Mouse (Mus musculus) neural tube, embryonic 13.5 days (tissue): ENCODE data around the gene Adgrd1. TPM values are rescaled to one million over a fixed set of nuclear protein-coding genes. Genes with fewer than 3 reads are reported as not detected.
"Not testable (repeated sequence)": the region's sequence is repeated elsewhere in the genome, so short reads cannot be mapped to it uniquely, and the experiment has no call there.

Source experiments
- ATAC-seq: fragments of 200-750 bp; cut with Nextera tagmentation; 2 replicates; pipeline ENCODE4 v1.8.0; 2017; ENCODE audit warnings: low read depth, mild to moderate bottlenecking, moderate TSS enrichment, moderate library complexity
- H3K27ac ChIP-seq: fragments of 300-500 bp; sonication (generic); replicated peaks from 2 replicates; pipeline ENCODE4 v1.5.1; 2015; ENCODE audit warnings: moderate library complexity, mild to moderate bottlenecking, inconsistent platforms
- H3K27me3 ChIP-seq: fragments of 300-500 bp; sonication (generic); 2 replicates; pipeline ENCODE4 v1.6.1; 2015; ENCODE audit warnings: mild to moderate bottlenecking, inconsistent platforms
- H3K36me3 ChIP-seq: fragments of 300-500 bp; sonication (generic); 2 replicates; pipeline ENCODE4 v1.6.1; 2015; ENCODE audit warnings: mild to moderate bottlenecking, inconsistent platforms
- H3K4me1 ChIP-seq: fragments of 300-500 bp; sonication (generic); replicated peaks from 2 replicates; pipeline ENCODE4 v1.6.1; 2015; ENCODE audit warnings: inconsistent platforms
- H3K4me2 ChIP-seq: fragments of 300-500 bp; sonication (generic); 2 replicates; pipeline ENCODE4 v1.6.1; 2015; ENCODE audit warnings: inconsistent platforms, mild to moderate bottlenecking, moderate library complexity
- H3K4me3 ChIP-seq: fragments of 300-500 bp; sonication (generic); 2 replicates; pipeline ENCODE4 v1.5.1; 2015; ENCODE audit warnings: mild to moderate bottlenecking, inconsistent platforms
- H3K9ac ChIP-seq: fragments of 300-500 bp; sonication (generic); 2 replicates; pipeline ENCODE4 v1.6.1; 2015; ENCODE audit warnings: moderate library complexity, mild to moderate bottlenecking, inconsistent platforms
- H3K9me3 ChIP-seq: fragments of 300-500 bp; sonication (generic); 2 replicates; pipeline ENCODE4 v1.6.1; 2016; ENCODE audit warnings: inconsistent platforms
- WGBS: fragments of 180-500 bp; shearing (Covaris S2); methylation state at CpG from one replicate; pipeline ENCODE4 v1.1.7; 2015; 5-methylcytosine and 5-hydroxymethylcytosine counted together
- polyA plus RNA-seq: library from polyadenylated mRNA; unstranded; fragments of >200 nt; fragmentation: Nextera tagmentation; extraction: Ambion mirVana; gene quantifications from 2 replicates; pipeline ENCODE4 v1.2.1, GENCODE M21; 2015

Gene Adgrd1
- polyA plus RNA-seq, 1 experiment from 2014 or later: 0.38 TPM

DNA sequence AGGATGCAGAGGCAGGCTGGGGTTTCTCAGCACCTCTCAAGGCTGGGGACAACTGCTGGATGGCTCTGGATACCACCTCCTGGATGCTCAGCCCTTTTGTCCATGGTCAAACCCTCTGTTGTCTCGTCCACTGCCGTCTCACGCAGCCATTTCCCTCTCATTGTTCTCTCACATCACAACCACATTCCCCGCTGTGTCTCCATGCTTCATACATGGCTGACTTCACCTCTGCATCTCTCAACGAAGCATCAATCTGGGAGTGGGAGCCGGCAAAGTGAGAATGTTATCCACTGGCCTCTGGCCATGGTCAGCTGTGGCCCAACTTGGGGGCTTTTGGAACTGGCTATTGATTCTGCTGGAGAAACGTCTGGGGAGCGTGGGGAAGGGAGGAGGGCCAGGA lies 15.2 kb downstream of the Adgrd1 start:
- H3K27me3 ChIP-seq: no peaks in the 10 kb centered on the region
- no peak overlapping the region for H3K27ac ChIP-seq
- H3K9ac ChIP-seq: no peak overlapping the region
- ATAC-seq: no peak
- no peak overlapping the region for H3K4me2 ChIP-seq
- no peaks in the 10 kb centered on the region for H3K4me1 ChIP-seq
- no peaks in the 10 kb centered on the region for H3K36me3 ChIP-seq
- H3K4me3 ChIP-seq: no peak overlapping the region
- H3K9me3 ChIP-seq: no peaks in the 10 kb centered on the region
- WGBS: 48% methylated on average over 8 of the region's 8 CpGs

DNA sequence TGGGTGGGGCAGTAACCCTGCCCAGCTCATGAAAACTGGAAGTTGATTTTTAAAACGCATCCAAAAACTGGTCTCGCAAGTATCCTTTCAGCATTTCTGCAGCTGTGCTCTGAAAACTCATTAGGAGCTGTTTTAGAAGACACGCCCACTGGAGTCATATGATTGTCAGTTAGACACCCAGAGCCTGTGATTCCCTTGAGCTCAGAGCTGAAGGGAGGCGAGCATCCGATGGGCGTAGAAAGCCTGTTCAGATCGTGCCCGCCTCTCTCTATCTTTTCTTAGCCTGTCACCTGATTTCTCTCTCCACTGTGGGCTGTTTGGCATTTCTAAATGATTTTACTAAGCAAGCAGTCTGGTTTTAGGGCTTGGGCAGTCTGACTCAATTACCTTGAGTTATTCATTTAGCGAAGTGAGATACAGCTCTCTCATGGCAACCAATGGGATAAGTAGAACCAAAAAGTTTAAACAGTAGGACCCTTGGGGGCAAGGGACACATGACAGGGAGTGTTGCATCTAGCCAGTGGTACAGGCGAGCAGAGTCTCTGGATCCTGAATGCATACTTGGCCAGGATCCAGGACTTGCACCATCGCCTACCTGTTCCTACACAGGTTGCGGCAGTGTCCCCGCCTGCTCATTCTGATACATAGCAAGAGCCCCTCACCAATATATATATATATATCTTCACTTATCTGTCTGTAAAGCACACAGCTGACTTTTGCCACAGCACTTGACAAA lies 17.4 kb downstream of the Adgrd1 start:
- Histone ChIP-seq H3K27me3 (no peaks in the 10 kb centered on the region), H3K4me1 (0 out of 2 replicates have a peak, but pooled peaks cover 2% of the 10 kb centered on the region), H3K4me3 (no peak overlapping the region), H3K4me2 (no peak overlapping the region), H3K36me3 (no peaks in the 10 kb centered on the region), H3K9me3 (no peaks in the 10 kb centered on the region), H3K27ac (no peak overlapping the region), H3K9ac (no peak overlapping the region)
- no peak for ATAC-seq
- 82% methylated on average over 13 of the region's 13 CpGs for WGBS

DNA sequence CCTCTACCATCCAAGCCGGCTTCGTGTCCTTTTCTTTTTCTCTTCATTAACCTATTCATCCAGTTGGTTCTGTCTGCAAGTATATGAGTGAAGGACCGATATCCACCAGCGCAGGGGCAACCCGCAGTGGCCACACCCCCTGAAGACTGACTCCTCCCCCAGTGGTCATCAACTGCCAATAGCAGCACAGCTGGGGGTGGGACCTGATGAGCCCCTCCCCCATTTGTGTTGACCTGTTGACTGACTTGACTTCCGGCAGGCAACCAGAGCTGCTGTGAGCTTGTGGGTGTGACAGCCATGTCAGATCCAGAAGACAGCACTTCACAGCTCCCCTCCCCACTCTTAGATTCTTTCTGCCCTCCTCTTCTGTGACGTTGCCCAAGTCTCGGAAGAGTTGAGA lies 19.7 kb downstream of the Adgrd1 start:
- Histone ChIP-seq H3K9ac (no peak overlapping the region), H3K27me3 (no peaks in the 10 kb centered on the region), H3K36me3 (no peaks in the 10 kb centered on the region), H3K27ac (no peak overlapping the region), H3K4me1 (0 out of 2 replicates have a peak, but pooled peaks cover 2% of the 10 kb centered on the region), H3K4me3 (no peak overlapping the region), H3K4me2 (no peak overlapping the region), H3K9me3 (no peaks in the 10 kb centered on the region)
- no peak for ATAC-seq
- 82% methylated on average over 8 of the region's 8 CpGs for WGBS

DNA sequence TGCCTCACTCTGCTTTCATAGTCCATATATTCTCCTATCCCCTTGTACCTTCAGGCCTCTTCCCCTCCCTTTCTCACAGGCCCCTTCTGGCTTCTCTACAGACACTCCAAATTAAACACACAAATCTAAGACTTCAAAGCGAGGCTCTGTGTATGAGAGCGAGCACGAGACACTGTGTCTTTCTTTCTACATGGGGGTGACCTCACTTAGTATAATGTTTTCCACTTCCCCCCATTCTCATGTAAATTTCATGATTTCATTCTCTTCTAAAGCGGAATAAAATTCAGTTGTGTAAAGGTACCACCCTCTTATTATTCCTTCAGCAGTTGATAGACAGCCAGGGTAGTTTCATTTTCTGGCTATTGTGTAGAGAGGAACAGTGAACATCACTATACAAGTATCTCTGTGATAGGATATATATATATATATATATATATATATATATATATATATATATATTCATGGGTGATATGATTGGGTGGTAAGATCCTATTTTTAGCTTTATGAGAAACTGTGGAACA lies 21.1 kb downstream of the Adgrd1 start:
- no peaks in the 10 kb centered on the region for H3K27me3 ChIP-seq
- 0 out of 2 replicates have a peak, but pooled peaks cover 2% of the 10 kb centered on the region for H3K4me1 ChIP-seq
- no peak overlapping the region for H3K9ac ChIP-seq
- 61% methylated on average over 4 of the region's 4 CpGs for WGBS
- ATAC-seq: no peak
- no peaks in the 10 kb centered on the region for H3K36me3 ChIP-seq
- no peaks in the 10 kb centered on the region for H3K9me3 ChIP-seq
- no peak overlapping the region for H3K27ac ChIP-seq
- no peak overlapping the region for H3K4me3 ChIP-seq
- H3K4me2 ChIP-seq: no peak overlapping the region

DNA sequence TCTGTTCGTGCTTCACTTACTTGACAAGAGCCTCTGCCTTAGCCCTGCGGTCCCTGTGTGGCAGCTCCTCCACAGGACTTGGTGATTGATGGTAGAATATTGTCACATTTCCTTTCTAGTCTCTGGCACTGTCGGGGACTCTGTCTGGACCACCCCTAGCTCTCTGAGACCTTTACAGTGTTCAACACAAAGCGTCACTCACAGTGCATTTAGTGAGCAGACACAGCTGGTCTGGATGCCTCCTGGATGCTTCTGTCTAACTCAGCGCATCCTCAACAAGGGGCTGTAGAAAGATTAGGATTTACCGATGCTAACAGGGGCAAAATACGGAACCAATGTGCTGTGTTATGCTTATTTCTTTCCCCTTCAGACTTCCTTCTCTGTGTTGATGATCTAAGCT lies 22.0 kb downstream of the Adgrd1 start:
- Histone ChIP-seq H3K27me3 (no peaks in the 10 kb centered on the region), H3K36me3 (no peaks in the 10 kb centered on the region), H3K27ac (peak overlapping the region; percentile 24), H3K4me3 (no peak overlapping the region), H3K9me3 (no peaks in the 10 kb centered on the region), H3K4me2 (no peak overlapping the region), H3K9ac (no peak overlapping the region), H3K4me1 (0 out of 2 replicates have a peak, but pooled peaks cover 2% of the 10 kb centered on the region)
- ATAC-seq: no peak
- 42% methylated on average over 7 of the region's 7 CpGs for WGBS

DNA sequence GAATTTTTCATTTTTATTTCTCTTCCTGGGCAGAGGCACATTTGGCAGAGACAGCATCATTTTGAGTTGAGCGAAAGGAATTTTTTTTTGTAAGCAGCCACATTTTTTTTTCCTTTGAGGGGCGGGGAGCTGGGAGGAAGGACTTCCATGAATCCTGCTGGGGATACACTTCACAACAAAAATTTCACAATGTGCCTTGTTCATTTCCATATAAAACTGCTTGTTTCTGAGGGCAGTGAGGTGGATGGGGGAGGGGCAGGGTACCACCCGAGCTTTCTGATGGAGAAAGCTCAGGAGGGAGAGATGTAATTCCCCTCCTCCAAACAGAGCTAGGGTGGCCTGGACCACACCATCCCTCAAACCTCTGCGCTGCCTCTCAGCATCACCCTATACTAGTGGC lies 22.6 kb downstream of the Adgrd1 start:
- Histone ChIP-seq H3K36me3 (no peaks in the 10 kb centered on the region), H3K4me1 (peaks cover 2% of the 10 kb centered on the region; the same call in 1 of the 2 replicates), H3K9ac (no peak overlapping the region), H3K27ac (no peak overlapping the region; the same call in 1 of the 2 replicates), H3K4me3 (no peak overlapping the region), H3K27me3 (no peaks in the 10 kb centered on the region), H3K9me3 (no peaks in the 10 kb centered on the region), H3K4me2 (no peak overlapping the region)
- WGBS: 69% methylated on average over 4 of the region's 4 CpGs
- ATAC-seq: no peak

DNA sequence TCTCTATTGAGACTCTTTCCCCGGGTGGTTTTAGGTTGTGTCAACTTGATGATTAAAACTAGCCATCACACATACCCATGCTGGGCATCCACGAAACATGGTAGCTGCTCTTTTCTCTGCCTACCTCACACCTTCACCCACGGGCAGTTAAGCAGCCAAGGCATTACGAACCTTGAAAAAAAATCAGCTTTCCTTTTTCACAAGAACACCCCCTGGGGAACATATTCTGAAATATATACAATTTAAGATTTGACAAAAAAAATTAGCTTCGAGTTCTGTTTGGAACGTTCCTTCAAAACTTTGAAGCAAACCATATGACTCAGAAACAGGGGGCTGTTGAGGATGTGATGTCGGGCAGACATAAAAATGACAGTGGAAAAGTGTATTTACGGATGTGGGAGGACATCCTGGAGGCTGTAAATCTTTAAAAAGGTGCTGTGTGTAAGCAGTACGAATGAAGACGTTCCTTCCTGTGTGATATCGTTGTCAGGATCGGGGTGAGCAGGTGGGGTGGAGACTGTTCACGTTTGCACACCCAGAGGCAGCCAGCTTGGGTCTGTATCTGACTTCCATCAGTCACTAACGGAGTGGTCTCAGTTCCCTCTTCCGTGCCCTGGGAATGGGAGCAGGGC lies 25.2 kb downstream of the Adgrd1 start:
- no peak overlapping the region for H3K4me3 ChIP-seq
- no peak overlapping the region for H3K27ac ChIP-seq
- H3K9ac ChIP-seq: no peak overlapping the region
- H3K27me3 ChIP-seq: no peaks in the 10 kb centered on the region
- 85% methylated on average over 15 of the region's 15 CpGs for WGBS
- no peaks in the 10 kb centered on the region for H3K36me3 ChIP-seq
- no peaks in the 10 kb centered on the region for H3K9me3 ChIP-seq
- no peak for ATAC-seq
- H3K4me1 ChIP-seq: peaks cover 2% of the 10 kb centered on the region; the same call in 1 of the 2 replicates
- no peak overlapping the region for H3K4me2 ChIP-seq

DNA sequence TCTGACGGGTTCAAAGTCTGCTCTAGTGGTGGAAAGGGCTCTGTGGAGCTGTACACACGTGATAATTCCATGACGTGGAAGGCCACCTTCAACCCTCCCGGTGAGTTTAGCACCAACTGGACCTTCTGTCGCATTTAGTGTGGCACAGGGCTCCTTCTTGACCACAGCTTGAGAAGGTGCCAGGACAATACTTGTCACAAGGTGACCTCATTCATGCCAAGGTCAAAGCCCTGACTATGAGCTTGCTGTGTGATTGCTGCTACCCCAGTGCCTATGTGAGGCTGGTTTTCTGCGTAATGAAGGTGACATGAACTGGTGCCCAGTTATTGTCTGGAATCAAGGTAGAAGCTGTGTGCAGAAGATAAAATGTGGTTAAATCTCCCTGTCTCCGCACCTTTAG lies 25.9 kb downstream of the Adgrd1 start:
- Histone ChIP-seq H3K4me2 (no peak overlapping the region), H3K9ac (no peak overlapping the region), H3K4me3 (no peak overlapping the region), H3K27me3 (no peaks in the 10 kb centered on the region), H3K9me3 (no peaks in the 10 kb centered on the region), H3K27ac (no peak overlapping the region), H3K4me1 (peaks cover 2% of the 10 kb centered on the region; the same call in 1 of the 2 replicates), H3K36me3 (no peaks in the 10 kb centered on the region)
- ATAC-seq: no peak
- 90% methylated on average over 7 of the region's 7 CpGs for WGBS

DNA sequence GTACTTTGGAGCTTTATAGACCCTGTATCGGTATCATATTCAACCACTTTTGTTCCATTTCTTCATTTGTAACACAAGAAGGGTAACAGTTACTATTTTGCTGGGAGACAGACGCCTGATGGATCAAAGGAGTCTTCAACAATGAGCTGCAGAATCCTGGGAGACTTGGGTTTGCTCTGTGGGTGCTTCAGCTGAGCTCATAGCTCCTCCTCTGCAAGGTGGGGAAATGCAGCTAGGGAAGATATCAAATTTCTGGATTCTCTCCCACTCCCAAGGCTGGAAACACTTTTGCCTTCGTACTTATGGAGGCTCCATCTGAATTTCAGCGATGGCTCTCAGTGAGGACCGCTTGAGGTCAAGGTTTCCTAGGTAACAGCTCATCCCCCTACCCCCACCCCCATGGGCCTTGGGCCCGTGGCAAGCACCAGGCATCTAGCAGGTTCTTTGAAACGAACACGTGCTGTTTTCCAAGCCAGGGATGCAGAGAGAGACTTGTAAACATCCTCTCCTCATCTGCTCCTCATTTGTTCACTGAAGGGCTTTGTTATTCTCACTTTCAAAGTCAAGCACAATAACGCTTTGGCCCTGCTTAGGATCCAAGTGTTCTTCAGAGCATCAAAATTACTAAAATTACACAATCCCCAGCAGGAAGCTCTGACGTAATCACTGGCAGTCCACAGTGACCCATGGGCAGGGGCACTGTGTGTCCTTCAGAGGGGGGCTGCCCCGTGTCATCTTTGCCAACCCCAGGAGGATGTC lies 27.7 kb downstream of the Adgrd1 start:
- Histone ChIP-seq H3K4me3 (no peak overlapping the region), H3K9ac (no peak overlapping the region), H3K4me1 (no peaks in the 10 kb centered on the region; the same call in 1 of the 2 replicates), H3K9me3 (peaks cover 5% of the 10 kb centered on the region), H3K4me2 (no peak overlapping the region), H3K27ac (no peak overlapping the region), H3K36me3 (no peaks in the 10 kb centered on the region), H3K27me3 (no peaks in the 10 kb centered on the region)
- ATAC-seq: no peak
- WGBS: 43% methylated on average over 11 of the region's 11 CpGs

DNA sequence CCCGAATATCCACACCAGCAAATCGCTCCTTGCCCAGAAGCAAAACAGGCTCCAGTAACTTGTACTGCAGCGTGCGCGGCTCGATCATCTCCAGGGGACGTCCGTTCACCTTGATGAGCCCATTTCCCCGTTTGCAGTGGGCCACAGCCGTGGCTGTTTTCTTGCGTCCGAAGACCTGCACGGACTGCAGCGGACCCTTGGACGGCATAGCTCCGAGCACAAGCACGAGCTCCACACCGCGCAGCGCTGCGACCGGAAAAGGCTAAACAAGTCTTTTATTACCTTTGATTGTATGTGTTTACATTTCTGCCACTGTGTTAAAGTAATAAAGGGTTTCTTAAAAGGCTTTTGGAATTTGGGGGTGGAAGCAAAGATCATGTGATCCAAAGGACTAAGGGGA lies 31.8 kb downstream of the Adgrd1 start:
- WGBS: 96% methylated on average over 22 of the region's 22 CpGs

DNA sequence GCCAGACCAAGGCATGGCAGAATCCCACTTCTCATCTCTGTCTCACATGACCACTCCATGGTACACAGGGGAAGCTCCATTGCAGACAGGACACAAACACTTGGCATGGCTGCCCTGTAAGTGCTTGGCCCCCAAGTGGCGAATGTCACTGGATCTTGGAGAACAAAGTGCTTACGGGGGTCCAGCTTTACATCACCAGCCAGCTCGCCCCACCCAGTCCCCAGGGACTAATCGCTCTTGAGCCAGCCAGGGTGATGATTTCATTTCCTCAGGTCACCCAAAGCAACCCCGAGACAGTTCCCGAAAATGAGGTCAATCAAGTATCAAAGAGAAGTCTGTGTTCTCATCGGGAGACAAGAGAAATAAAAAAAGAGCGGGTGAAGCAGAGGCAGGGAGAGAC lies 33.8 kb downstream of the Adgrd1 start:
- no peaks in the 10 kb centered on the region for H3K36me3 ChIP-seq
- no peak overlapping the region for H3K27ac ChIP-seq
- WGBS: 90% methylated on average over 8 of the region's 8 CpGs

More for the DNA sequence above, 31.8 kb downstream of the Adgrd1 start:
- not testable (repeated sequence) for H3K9ac ChIP-seq, H3K4me3 ChIP-seq, H3K9me3 ChIP-seq, ATAC-seq, H3K4me1 ChIP-seq, H3K27me3 ChIP-seq, H3K27ac ChIP-seq, H3K4me2 ChIP-seq, H3K36me3 ChIP-seq

DNA sequence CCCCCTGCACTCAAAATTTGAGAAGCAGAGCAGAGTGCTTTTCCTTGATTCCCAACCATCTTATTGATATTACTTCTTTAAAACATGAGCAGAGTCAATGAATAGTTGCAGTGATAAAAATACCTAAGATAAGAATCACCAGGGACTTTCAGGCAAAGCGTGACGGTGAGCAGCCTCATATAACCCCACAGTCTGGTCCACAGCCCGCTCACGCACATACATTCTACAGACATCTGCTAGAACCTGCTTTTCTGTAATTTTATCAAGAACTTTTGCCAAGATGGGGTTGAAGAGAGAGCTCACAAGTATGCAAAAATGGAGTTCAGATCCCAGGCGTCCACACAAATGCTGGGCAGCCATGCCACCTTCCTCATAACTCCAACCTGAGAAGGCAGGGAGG lies 40.9 kb downstream of the Adgrd1 start:
- no peak overlapping the region for H3K27ac ChIP-seq

More for the DNA sequence above, 33.8 kb downstream of the Adgrd1 start:
- no peak overlapping the region for H3K4me2 ChIP-seq
- H3K9me3 ChIP-seq: peaks cover 5% of the 10 kb centered on the region
- no peaks in the 10 kb centered on the region for H3K27me3 ChIP-seq
- H3K4me1 ChIP-seq: no peaks in the 10 kb centered on the region
- no peak for ATAC-seq
- H3K9ac ChIP-seq: no peak overlapping the region
- H3K4me3 ChIP-seq: no peak overlapping the region

More for the DNA sequence above, 40.9 kb downstream of the Adgrd1 start:
- Histone ChIP-seq H3K9ac (no peak overlapping the region), H3K36me3 (no peaks in the 10 kb centered on the region), H3K4me2 (no peak overlapping the region), H3K4me3 (no peak overlapping the region), H3K4me1 (no peaks in the 10 kb centered on the region), H3K9me3 (no peaks in the 10 kb centered on the region), H3K27me3 (no peaks in the 10 kb centered on the region)
- WGBS: 90% methylated on average over 5 of the region's 5 CpGs
- no peak for ATAC-seq
